Comparison of ENCODE assay signal across 19 mouse cellular contexts in the genomic region with DNA sequence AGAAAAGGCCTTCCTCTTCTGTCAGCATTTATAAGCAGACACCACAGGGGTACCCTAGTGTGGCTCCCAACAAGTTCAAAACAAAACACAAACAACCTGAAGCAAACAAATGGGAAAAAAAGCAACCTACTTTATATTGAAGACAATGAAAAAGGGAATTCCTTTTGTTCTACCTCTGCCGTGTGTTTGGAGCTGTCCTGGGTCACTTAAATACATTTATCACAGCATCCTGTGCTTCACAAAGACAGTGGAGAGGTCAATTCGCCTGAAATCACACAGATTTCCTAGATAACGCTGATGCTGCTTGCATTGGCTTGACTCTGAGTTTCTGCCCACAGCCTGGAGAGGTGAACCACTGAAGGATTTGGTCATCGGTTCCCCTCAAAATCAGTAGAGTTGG.
DNase-seq lines count a peak whose midpoint lies in the region; ATAC-seq lines count a peak whose summit lies in the region.
"Had no signal": no experiment of that assay in that cellular context is flagged by ENCODE, and none has a peak within 500 bp of the region (broad histone marks: within the 10 kb centered on the region; RNA-seq: fewer than 3 reads in every experiment).

No protein-coding gene starts in this region.

- no peak for ATAC-seq in midbrain, embryonic 11.5 days (ENCODE audit: low FRiP score)
- ATAC-seq in midbrain, embryonic 14.5 days (ENCODE audit: low FRiP score, low TSS enrichment): no peak
- ATAC-seq: activated CD4-positive, CD25-positive, alpha-beta regulatory T cell, adult 4 months; CD4-positive, CD25-positive, alpha-beta regulatory T cell, adult 4 months; Patski had no signal

- no peak overlapping the region for H3K4me3 ChIP-seq in midbrain, embryonic 11.5 days (ENCODE audit: low read depth, low read length)
- H3K4me3 ChIP-seq in midbrain, embryonic 14.5 days (replicated peaks; ENCODE audit: low read depth, low read length): no peak overlapping the region

- no peak overlapping the region for H3K9ac ChIP-seq in midbrain, embryonic 11.5 days (ENCODE audit: low read length)
- no peak overlapping the region for H3K9ac ChIP-seq in midbrain, embryonic 14.5 days (replicated peaks; ENCODE audit: low read length)

- DNase-seq in heart, adult 11 months: peak; percentile 54
- DNase-seq in heart, adult 9 months (ENCODE audit: low spot score in 2 of 2): no peak
- DNase-seq in midbrain, embryonic 11.5 days (ENCODE audit: low spot score, missing footprints): peak; percentile 68
- DNase-seq in midbrain, embryonic 14.5 days: no peak
- DNase-seq: adrenal gland, adult 2 months; adrenal gland, adult 8-10 months; adrenal gland, postnatal 10 days; adrenal gland, postnatal 14 days; adrenal gland, postnatal 25 days; adrenal gland, postnatal 36 days; B cell, adult 2 months; cerebellum, adult 11 months; cerebellum, adult 11-12 months; cerebellum, adult 18-20 months had no signal

- no peak overlapping the region for H3K27ac ChIP-seq in midbrain, embryonic 11.5 days (ENCODE audit: low read depth, low read length)
- no peak overlapping the region for H3K27ac ChIP-seq in midbrain, embryonic 14.5 days (replicated peaks; ENCODE audit: low read depth, low read length)

- WGBS in midbrain, embryonic 11.5 days: 87% methylated on average over 4 of the region's 4 CpGs
- WGBS in midbrain, embryonic 14.5 days: 92% methylated on average over 4 of the region's 4 CpGs

- no peaks in the 10 kb centered on the region for H3K36me3 ChIP-seq in midbrain, embryonic 11.5 days (ENCODE audit: control insufficient read depth, insufficient read depth, low read length)
- peaks cover 15% of the 10 kb centered on the region for H3K36me3 ChIP-seq in midbrain, embryonic 14.5 days (ENCODE audit: control insufficient read depth, insufficient read depth, low read length)

- no peaks in the 10 kb centered on the region for H3K4me1 ChIP-seq in midbrain, embryonic 11.5 days (ENCODE audit: control insufficient read depth, insufficient read depth, low read length)
- H3K4me1 ChIP-seq in midbrain, embryonic 14.5 days (ENCODE audit: control insufficient read depth, insufficient read depth, low read length): no peaks in the 10 kb centered on the region

- no peak overlapping the region for H3K4me2 ChIP-seq in midbrain, embryonic 11.5 days
- H3K4me2 ChIP-seq in midbrain, embryonic 14.5 days (ENCODE audit: low read length): no peak overlapping the region

- no peaks in the 10 kb centered on the region for H3K9me3 ChIP-seq in midbrain, embryonic 11.5 days (ENCODE audit: control insufficient read depth, low read length)
- H3K9me3 ChIP-seq in midbrain, embryonic 14.5 days (ENCODE audit: control insufficient read depth, low read length): no peaks in the 10 kb centered on the region
- H3K9me3 ChIP-seq: G1E had no signal

- no peaks in the 10 kb centered on the region for H3K27me3 ChIP-seq in midbrain, embryonic 11.5 days (ENCODE audit: control insufficient read depth, insufficient read depth, low read length)
- H3K27me3 ChIP-seq in midbrain, embryonic 14.5 days (ENCODE audit: control insufficient read depth, insufficient read depth, low read length): no peaks in the 10 kb centered on the region
- H3K27me3 ChIP-seq: CH12.LX, Patski had no signal

Comparison
In these comparisons a context has a peak if more than half of its experiments do, and no peak if none do; other contexts are left out.
1. DNase-seq: peak in heart, adult 11 months (single experiment) and midbrain, embryonic 11.5 days (single experiment); none in heart, adult 9 months (0 of 2) and midbrain, embryonic 14.5 days (single experiment).